Mouse (Mus musculus) cortical plate, adult 2 months (tissue): ENCODE measurements around the gene Sqor.

ENCODE experiments used
- CTCF ChIP-seq: fragments of 200-500 bp; IDR thresholded peaks from 2 replicates; pipeline ENCODE4 v1.5.1; 2011; ENCODE audit warnings: mild to moderate bottlenecking, control low read depth, low read length; ENCODE audit not compliant: insufficient read depth; ENCODE audit errors: extremely low read depth
- POLR2A ChIP-seq: fragments of 200-500 bp; IDR thresholded peaks from 2 replicates; pipeline ENCODE4 v1.6.1; 2011; ENCODE audit warnings: mild to moderate bottlenecking, low read length, control low read depth; ENCODE audit not compliant: insufficient read depth; ENCODE audit errors: extremely low read depth

- TF ChIP-seq CTCF (no peak), POLR2A (no peak)
Measured at GRCm38 (mm10) chr2:122786167-122786566, 21.1 kb downstream of the Sqor start.
